Mouse (Mus musculus) thymus, postnatal 14 days (tissue): ENCODE measurements at regions not wholly inside any gene's neighbourhood (a gene's known extent, or its start where the extent isn't known, plus 50 kb on each side); places are given as distances from the start of the nearest gene placed in this dataset.
A peak's percentile ranks its signal among the peaks of the same experiment; 100 is the strongest.

Experiments
- DNase-seq: peaks from one replicate; pipeline ENCODE4 v3.0.0; 2021

- no peak for DNase-seq
Observed at GRCm38 (mm10) chr13:106738011-106738410, 198.7 kb downstream of the Ipo11 start.

DNA sequence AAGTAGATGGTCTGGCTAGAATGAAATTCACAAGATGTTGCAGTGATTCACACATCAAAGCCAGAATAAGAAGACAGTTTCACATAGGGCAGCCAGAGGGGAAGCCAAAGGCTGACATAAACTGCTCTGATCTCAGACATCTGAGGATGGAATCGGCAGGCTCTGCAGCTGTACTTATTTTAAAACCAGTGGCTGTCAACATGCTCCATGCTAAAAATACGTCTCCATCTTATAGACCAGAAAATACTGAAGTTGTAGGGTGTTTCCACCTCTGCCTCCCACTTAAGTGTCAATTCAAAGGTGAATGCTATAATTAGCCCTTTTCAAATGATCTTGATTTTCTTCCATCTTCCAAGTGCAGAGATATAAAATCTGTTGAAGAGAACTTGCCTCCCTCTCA lies 202.4 kb downstream of the Ipo11 start:
- no peak for DNase-seq

DNA sequence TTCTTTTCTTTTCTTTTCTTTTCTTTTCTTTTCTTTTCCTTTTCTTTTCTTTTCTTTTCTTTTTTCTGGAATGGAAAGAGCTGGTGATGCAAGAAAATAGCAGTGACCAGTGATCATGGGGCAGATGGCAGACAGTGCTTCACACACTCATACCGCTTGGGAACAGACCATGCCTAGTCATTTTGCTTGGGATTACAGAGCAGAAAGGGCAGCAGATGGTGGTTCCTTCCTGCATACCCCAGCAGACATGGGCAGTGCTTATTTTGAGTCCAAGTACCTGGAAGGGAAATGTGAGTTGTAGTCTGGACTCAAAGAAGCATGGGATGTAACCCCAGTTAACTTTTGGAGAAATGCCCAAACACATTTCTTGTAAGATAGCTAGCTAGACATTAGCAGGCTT lies 203.9 kb downstream of the Ipo11 start:
- no peak for DNase-seq

DNA sequence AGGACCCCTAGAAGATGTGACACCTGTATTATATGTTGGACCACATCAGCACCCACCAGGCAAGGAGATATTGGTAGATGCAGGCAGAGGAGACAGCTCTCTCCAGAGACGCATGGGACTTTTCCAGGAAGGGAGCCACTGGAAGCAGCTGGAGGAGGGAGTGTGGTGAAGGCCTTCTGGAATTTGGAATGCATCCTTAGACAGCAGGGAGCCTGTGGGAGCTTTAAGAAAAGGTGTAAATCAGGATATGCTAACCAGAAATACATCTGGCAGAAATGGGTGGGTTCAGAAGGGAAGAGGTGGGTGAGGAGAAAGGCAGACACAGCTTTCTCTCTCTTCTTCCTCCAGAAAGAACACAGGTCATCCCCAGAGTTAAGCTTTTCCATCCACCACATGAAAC lies 213.4 kb downstream of the Ipo11 start:
- DNase-seq, result no peak

GRCm38 (mm10) chr13:106721167-106721566 lies 215.6 kb downstream of the Ipo11 start:
- DNase-seq, result no peak

DNA sequence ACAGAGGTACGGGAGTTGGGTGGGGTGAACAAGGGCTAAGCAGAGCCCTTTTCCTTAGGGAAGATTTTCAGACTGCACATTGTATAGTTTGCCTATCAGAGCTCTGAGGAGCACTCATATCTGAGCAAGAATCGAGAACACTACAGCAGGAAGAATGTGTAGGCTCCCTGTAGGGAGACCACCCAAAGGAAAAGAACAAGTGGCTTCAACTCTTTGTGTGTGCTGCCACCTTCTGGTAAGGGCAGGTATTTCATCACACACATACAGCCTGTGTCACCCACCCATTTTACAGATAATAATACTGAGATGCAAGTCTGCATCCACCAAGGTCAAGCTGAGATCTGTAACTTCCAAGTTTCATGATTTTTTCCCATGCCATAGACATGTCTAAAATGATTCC lies 221.0 kb downstream of the Ipo11 start:
- peak; percentile 19 for DNase-seq

DNA sequence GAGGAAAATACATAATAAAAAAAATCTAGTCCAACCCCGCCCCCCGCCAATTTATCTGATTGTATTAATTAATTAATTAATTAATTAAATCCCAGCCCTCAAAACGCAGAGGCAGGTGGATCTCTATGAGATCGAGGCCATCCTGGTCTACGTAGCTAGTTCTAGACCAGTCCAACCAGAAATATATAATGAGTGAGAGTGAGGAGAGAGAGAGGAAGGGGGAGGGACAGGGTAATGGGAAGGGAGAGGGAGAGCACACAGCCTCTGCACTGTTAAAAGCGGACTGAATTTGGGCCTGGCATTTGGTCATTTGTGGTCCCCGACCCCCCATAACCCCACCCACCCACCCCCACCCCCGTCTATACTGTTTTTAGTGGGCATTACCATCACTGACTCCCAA lies 221.5 kb downstream of the Ipo11 start:
- DNase-seq, result no peak

DNA sequence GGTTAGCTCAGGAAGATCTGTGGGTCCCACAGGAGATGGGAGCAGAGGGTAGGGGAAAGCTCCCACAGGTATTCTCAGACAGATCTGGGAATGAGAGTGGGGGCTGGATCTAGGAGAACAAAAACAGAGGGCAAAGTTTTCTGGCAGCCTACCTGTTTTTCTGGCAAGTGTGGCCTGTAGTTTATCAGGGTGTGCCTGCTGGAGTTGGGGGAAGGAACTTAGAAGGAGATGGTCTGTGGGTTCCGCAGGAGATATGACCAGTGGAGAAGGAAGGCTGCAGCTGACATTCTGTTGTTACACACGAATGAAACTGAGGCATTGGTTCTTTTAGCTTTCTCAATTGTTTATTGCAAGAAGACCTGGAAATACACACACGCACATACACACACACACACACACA lies 226.2 kb downstream of the Ipo11 start:
- no peak for DNase-seq

GRCm38 (mm10) chr13:106700376-106700775 lies 236.4 kb downstream of the Ipo11 start:
- DNase-seq, result no peak

GRCm38 (mm10) chr13:106699957-106700356 lies 236.8 kb downstream of the Ipo11 start:
- DNase-seq, result no peak

DNA sequence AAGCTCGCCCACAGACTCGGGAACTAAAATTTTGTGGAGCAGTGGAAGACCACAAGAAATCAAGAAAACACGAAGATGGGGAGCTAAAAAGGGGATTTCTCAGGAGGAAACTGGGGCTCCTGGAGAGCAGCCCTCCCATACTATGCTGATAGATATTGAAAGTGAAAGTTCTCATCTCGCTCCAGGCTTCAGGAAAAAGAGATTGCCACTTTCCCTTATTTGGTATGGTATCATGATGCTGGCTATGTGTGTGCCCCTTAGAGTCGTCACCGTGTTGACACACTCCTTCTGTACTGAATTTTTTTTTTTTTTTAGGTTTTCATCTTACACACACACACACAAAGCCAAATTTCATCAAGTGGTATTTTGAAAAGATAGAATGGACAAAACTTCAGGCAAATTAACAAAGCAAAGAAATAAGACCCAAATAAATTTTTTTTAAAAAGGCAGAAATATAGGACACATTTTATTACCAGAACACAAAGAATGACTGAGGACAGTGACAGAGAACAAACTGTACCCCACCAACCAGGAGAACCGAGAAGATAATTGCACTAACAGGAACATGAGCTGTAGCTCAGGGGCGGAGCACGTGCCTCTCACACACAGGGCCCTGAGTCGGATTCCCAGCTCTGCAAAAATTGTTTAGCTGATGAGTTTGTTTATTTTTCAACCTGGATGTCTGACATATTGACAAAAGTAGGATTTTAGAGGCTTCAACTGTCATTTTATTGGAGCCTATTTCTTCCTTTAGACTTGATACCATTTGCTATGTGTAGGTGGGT lies 244.8 kb downstream of the Ipo11 start:
- no peak for DNase-seq

DNA sequence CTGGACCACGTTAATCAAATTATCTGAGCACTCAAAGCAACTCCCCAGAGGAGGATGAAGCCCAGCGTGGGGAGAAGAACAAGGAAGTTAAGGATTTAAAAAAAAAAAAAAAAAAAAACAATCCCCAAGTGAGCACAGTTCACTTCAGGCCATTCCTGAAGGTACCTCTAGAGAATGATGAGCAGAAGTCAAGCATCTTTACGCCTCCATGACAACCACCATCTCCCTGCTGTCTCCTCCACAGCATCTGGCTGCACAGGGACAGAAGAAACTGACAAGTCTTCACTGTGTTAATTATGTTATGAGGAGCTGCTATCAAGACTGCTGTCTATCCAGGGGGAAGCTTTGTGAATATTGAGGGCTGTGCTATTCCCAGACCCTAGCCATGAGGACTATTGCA lies 246.6 kb downstream of the Ipo11 start:
- DNase-seq, result no peak

DNA sequence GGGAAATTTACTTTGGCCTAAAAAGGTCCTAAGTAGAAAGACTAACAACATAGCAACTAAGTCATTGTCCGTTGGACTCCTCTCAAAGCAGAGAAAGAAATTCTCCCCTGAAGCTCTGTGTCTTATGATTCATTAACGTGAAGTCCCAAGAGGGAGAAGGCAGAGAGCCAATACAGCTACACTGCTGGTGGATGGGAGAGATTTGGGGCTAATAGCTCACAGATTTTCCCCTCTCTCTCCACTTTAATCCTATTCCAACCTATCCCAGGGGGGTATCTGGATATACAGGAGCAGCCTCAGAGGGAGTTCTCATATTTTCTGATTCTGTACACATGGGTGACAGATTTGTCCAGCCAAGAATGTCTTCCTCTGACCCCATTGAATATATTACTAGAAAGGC lies 247.1 kb downstream of the Ipo11 start:
- no peak for DNase-seq

- DNase-seq, result no peak
Observed at GRCm38 (mm10) chr13:106689051-106689450, 247.7 kb downstream of the Ipo11 start.

GRCm38 (mm10) chr13:106669665-106670064 lies 267.1 kb downstream of the Ipo11 start:
- DNase-seq, result no peak

DNA sequence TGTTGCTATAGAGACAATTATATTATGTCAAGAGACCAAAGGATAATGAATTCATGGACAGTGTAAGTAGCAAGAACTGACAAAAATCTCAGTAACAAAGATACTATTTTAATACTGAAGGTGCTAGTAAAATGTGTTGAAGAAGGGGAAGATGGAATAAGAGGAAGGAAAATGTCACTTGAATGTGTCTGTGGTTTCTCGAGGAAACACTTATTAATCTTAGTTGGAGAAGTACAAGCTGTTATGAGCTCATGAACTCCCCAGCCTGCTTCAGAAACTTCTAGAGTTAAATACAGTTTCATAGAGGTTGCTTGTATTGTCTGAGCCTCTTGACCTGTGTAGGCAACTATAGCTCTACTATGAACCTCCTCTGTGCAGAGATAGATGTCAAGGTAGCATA lies 274.6 kb downstream of the Ipo11 start:
- DNase-seq, result no peak

- no peak for DNase-seq
Observed at GRCm38 (mm10) chr13:106649363-106649762, 287.4 kb downstream of the Ipo11 start.

DNA sequence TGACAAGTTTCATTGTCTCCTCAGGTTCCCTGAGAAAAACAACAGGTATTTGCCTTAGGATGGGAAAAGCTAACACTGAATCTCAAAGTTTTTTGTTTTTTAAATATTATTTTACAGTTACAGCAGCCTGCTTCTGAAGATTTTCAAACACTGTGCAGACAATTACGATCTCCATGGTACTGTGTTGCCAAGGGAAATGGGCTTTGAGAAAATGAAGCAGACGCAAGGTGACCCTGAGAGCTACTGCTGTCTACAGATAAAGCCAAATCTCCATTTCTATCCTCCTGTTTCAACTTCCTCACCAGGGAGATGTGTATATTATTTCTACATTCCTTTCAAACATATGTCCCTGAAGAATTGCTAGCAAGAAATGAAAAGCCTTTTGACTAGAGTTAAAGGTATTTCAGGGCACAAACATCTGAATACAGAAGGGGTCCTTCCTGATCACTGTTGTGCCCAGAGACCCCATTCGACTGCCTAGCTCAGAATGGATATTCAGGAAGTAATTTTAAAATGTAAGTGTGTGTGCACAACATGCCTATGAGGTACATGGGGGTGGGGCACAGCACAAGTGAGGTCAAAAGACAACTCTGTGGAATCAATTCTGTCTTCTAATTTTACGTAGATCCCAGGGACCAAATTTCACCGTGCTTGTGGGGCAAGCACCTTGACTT lies 293.3 kb downstream of the Ipo11 start:
- DNase-seq, result no peak

GRCm38 (mm10) chr13:106638706-106639385 lies 297.9 kb downstream of the Ipo11 start:
- DNase-seq, result no peak

GRCm38 (mm10) chr13:106591729-106592128 lies 345.0 kb downstream of the Ipo11 start:
- DNase-seq, result no peak

GRCm38 (mm10) chr13:106567658-106568359 lies 368.9 kb downstream of the Ipo11 start:
- DNase-seq, result no peak

- no peak for DNase-seq
Observed at GRCm38 (mm10) chr13:106562588-106562987, 374.2 kb downstream of the Ipo11 start.

DNA sequence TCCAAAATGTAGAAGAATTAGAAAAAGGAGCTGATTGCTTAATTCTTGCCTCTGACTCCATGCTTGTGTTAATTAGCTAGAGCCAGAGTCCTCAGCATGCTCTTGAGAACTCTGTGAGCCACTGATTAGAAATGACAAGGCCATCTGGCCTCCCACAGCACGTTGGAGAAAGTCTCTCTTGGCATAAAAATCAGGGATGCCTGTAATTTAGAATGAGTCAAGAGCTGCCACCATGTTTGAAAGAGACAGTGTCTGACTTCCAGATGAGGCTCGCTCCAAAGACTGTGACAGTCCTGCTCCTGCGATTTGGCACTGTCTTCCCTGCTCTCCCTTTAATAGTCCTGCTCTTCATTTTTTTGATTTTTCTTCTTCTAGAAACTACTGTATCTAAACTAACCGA lies 374.6 kb downstream of the Ipo11 start:
- no peak for DNase-seq
